Mouse (Mus musculus) limb, embryonic 11.5 days (tissue): ENCODE data around the gene Cdca3. TPM values are rescaled to one million over a fixed set of nuclear protein-coding genes. Genes with fewer than 3 reads are reported as not detected.

Source experiments
- ATAC-seq: fragments of 200-750 bp; cut with Nextera tagmentation; 2 replicates; pipeline ENCODE4 v1.8.0; 2017; ENCODE audit warnings: low read depth; ENCODE audit not compliant: insufficient number of reproducible peaks, low FRiP score, low TSS enrichment
- DNase-seq: peaks from one replicate; pipeline ENCODE4 v3.0.0-alpha.2; 2015; ENCODE audit warnings: low spot score
- H3K27ac ChIP-seq: fragments of 300-500 bp; sonication (generic); replicated peaks from 2 replicates; pipeline ENCODE4 v1.5.1; 2014; ENCODE audit warnings: low read depth, mild to moderate bottlenecking, low read length
- H3K27me3 ChIP-seq: fragments of 300-500 bp; sonication (generic); 2 replicates; pipeline ENCODE4 v1.6.1; 2014; ENCODE audit warnings: mild to moderate bottlenecking, low read length, mixed read lengths; ENCODE audit not compliant: control insufficient read depth, insufficient read depth
- H3K36me3 ChIP-seq: fragments of 300-500 bp; sonication (generic); 2 replicates; pipeline ENCODE4 v1.6.1; 2014; ENCODE audit warnings: mild to moderate bottlenecking, low read length, moderate library complexity, mixed read lengths; ENCODE audit not compliant: control insufficient read depth, insufficient read depth
- H3K4me1 ChIP-seq: fragments of 300-500 bp; sonication (generic); 2 replicates; pipeline ENCODE4 v1.6.1; 2014; ENCODE audit warnings: low read length, mixed read lengths; ENCODE audit not compliant: control insufficient read depth, insufficient read depth
- H3K4me2 ChIP-seq: fragments of 300-500 bp; sonication (generic); 2 replicates; pipeline ENCODE4 v1.6.1; 2014; ENCODE audit warnings: low read depth, mild to moderate bottlenecking, moderate library complexity; ENCODE audit not compliant: severe bottlenecking
- H3K4me3 ChIP-seq: fragments of 300-500 bp; sonication (generic); 2 replicates; pipeline ENCODE4 v1.5.1; 2014; ENCODE audit warnings: low read depth, low read length
- H3K9ac ChIP-seq: fragments of 300-500 bp; sonication (generic); 2 replicates; pipeline ENCODE4 v1.6.1; 2014; ENCODE audit warnings: mild to moderate bottlenecking, low read length
- H3K9me3 ChIP-seq: fragments of 300-500 bp; sonication (generic); 2 replicates; pipeline ENCODE4 v1.6.1; 2016; ENCODE audit warnings: low read length; ENCODE audit not compliant: control insufficient read depth
- WGBS: fragments of 180-500 bp; shearing (Covaris S2); extraction: QIAGEN DNeasy Blood & Tissue Kit; methylation state at CpG from one replicate; pipeline ENCODE4 v1.1.7; 2014; 5-methylcytosine and 5-hydroxymethylcytosine counted together
- polyA plus RNA-seq: library from polyadenylated mRNA; unstranded; fragments of >200 nt; fragmentation: Nextera tagmentation; extraction: Ambion mirVana; gene quantifications from 2 replicates; pipeline ENCODE4 v1.2.1, GENCODE M21; 2014

Cdca3 gene
- polyA plus RNA-seq, 1 experiment from 2014 or later: 243 TPM

GRCm38 (mm10) chr6:124831649-124832048, 2.3 kb downstream of the Cdca3 start:
- DNase-seq (no peak), ATAC-seq (no peak)
- Histone ChIP-seq H3K27ac (no peak overlapping the region), H3K27me3 (no peaks in the 10 kb centered on the region), H3K4me3 (no peak overlapping the region), H3K36me3 (peaks cover 19% of the 10 kb centered on the region), H3K4me2 (no peak overlapping the region), H3K4me1 (peaks cover 14% of the 10 kb centered on the region; the same call in 1 of the 2 replicates), H3K9me3 (no peaks in the 10 kb centered on the region), H3K9ac (no peak overlapping the region)
- WGBS: 92% methylated on average over 8 of the region's 8 CpGs

DNA sequence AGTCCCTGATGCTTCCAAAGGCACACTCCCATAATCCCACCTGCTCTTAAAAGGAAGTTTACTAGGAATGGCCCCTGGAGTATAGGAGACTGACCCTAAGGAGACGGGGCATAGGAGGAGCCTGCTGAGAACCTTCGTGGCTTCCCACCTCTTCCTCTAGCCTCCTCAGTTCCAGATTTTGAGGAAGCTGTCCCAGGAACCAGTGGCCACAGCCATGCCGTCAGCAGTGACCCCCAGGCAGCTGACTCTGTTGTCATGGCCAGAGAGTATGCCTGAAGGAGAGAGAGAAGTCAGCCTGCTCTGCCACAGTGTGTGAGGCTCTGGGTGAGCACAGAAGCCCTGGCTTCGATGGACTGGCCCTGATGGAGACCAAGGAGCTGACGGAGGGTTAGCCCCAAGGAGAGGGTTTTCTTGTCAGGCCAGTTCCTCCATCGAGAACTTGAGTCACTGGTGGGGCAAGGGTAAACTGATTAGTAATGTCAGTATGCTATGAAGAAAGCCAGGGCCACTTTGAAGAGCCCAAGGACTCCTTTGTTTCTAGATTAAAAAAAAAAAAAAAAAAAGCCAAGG, 5.2 kb downstream of the Cdca3 start:
- H3K4me2 ChIP-seq: no peak overlapping the region
- peaks cover 19% of the 10 kb centered on the region for H3K36me3 ChIP-seq
- peak overlapping the region; percentile 27; the same call in 1 of the 2 replicates for H3K9ac ChIP-seq
- H3K9me3 ChIP-seq: no peaks in the 10 kb centered on the region
- no peak overlapping the region for H3K27ac ChIP-seq
- H3K4me1 ChIP-seq: peaks cover 26% of the 10 kb centered on the region
- ATAC-seq: no peak
- DNase-seq: no peak
- WGBS: 85% methylated on average over 6 of the region's 6 CpGs
- no peak overlapping the region for H3K4me3 ChIP-seq
- H3K27me3 ChIP-seq: no peaks in the 10 kb centered on the region

- DNase-seq (no peak), ATAC-seq (no peak)
- Histone ChIP-seq H3K4me2 (no peak overlapping the region), H3K27ac (no peak overlapping the region), H3K9ac (peak overlapping the region; percentile 17), H3K4me3 (no peak overlapping the region), H3K27me3 (no peaks in the 10 kb centered on the region), H3K36me3 (peaks cover 19% of the 10 kb centered on the region), H3K4me1 (peaks cover 32% of the 10 kb centered on the region), H3K9me3 (no peaks in the 10 kb centered on the region)
- 38% methylated on average over 10 of the region's 10 CpGs for WGBS
These were observed 6.2 kb downstream of the Cdca3 start for GRCm38 (mm10) chr6:124835531-124835930.

GRCm38 (mm10) chr6:124836411-124836810, 7.1 kb downstream of the Cdca3 start:
- WGBS: 80% methylated on average over 7 of the region's 7 CpGs
- H3K4me2 ChIP-seq: no peak overlapping the region
- peaks cover 30% of the 10 kb centered on the region for H3K4me1 ChIP-seq
- H3K27ac ChIP-seq: no peak overlapping the region
- DNase-seq: no peak
- H3K27me3 ChIP-seq: no peaks in the 10 kb centered on the region
- peaks cover 20% of the 10 kb centered on the region for H3K36me3 ChIP-seq
- H3K9me3 ChIP-seq: no peaks in the 10 kb centered on the region
- no peak overlapping the region for H3K9ac ChIP-seq
- no peak overlapping the region for H3K4me3 ChIP-seq
- no peak for ATAC-seq

DNA sequence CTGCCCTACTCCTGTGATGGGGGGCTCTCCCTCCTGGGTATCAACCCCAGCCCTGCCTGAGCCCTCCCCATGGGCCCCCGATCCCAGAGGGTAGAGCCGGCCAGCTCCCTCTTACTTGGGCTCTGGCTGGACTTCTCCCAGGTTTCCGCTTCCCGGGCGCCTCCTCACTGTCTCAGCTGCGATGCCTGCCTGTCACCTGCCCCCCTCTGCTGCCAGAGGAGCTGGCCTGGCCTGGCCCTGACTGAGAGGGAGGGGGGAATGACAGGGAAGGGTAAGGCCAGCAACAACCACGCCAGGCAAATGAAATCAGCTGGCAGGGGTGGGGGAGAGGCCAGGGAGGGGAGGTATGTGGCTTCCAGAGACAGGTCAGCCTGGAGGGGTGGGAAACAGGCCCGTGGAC, 10.5 kb downstream of the Cdca3 start:
- Histone ChIP-seq H3K9me3 (no peaks in the 10 kb centered on the region), H3K36me3 (peaks cover 2% of the 10 kb centered on the region; the same call in 1 of the 2 replicates), H3K9ac (peak overlapping the region; percentile 1; the same call in 1 of the 2 replicates), H3K27ac (no peak overlapping the region), H3K4me2 (no peak overlapping the region; the same call in 1 of the 2 replicates), H3K4me1 (peaks cover 29% of the 10 kb centered on the region), H3K27me3 (no peaks in the 10 kb centered on the region), H3K4me3 (0 out of 2 replicates have a peak overlapping the region, but pooled peaks have one; percentile 2)
- ATAC-seq (no peak), DNase-seq (no peak)
- 9% methylated on average over 8 of the region's 8 CpGs for WGBS

GRCm38 (mm10) chr6:124840241-124841167, 11.2 kb downstream of the Cdca3 start, which contains the start of gene Gnb3:
Gene Gnb3, minus strand, starts transcription at chr6:124840275.
- Histone ChIP-seq H3K27me3 (no peaks in the 10 kb centered on the region), H3K9me3 (no peaks in the 10 kb centered on the region), H3K4me2 (no peak within 1 kb of the TSS; the same call in 1 of the 2 replicates), H3K4me1 (peaks cover 24% of the 10 kb centered on the region), H3K27ac (no peak within 1 kb of the TSS), H3K9ac (peak within 1 kb of the TSS; percentile 1; the same call in 1 of the 2 replicates), H3K36me3 (peaks cover 2% of the 10 kb centered on the region; the same call in 1 of the 2 replicates), H3K4me3 (0 out of 2 replicates have a peak within 1 kb of the TSS, but pooled peaks have one; percentile 2)
- no peak for DNase-seq
- ATAC-seq: no peak
- WGBS: 30% methylated on average over 15 of the region's 15 CpGs

GRCm38 (mm10) chr6:124847305-124847704, 18.0 kb downstream of the Cdca3 start:
- no peak overlapping the region for H3K27ac ChIP-seq
- ATAC-seq (peak; percentile 37), DNase-seq (peak; percentile 99)
- no peak overlapping the region for H3K4me2 ChIP-seq
- H3K9ac ChIP-seq: no peak overlapping the region
- H3K27me3 ChIP-seq: no peaks in the 10 kb centered on the region
- peaks cover 2% of the 10 kb centered on the region; the same call in 1 of the 2 replicates for H3K36me3 ChIP-seq
- H3K4me1 ChIP-seq: no peaks in the 10 kb centered on the region
- no peak overlapping the region for H3K4me3 ChIP-seq
- WGBS: 11% methylated on average over 9 of the region's 9 CpGs
- no peaks in the 10 kb centered on the region for H3K9me3 ChIP-seq

GRCm38 (mm10) chr6:124850535-124850934, 21.2 kb downstream of the Cdca3 start:
- H3K4me3 ChIP-seq: no peak overlapping the region
- no peaks in the 10 kb centered on the region for H3K27me3 ChIP-seq
- no peak for ATAC-seq
- no peak overlapping the region for H3K4me2 ChIP-seq
- H3K9ac ChIP-seq: no peak overlapping the region
- DNase-seq: no peak
- no peak overlapping the region for H3K27ac ChIP-seq
- H3K36me3 ChIP-seq: peaks cover 2% of the 10 kb centered on the region; the same call in 1 of the 2 replicates
- no peaks in the 10 kb centered on the region for H3K9me3 ChIP-seq
- 42% methylated on average over 8 of the region's 8 CpGs for WGBS
- no peaks in the 10 kb centered on the region for H3K4me1 ChIP-seq
